Mouse (Mus musculus) bone marrow, adult 2 months (tissue): ENCODE data around the gene Tmem151b. TPM values are rescaled to one million over a fixed set of nuclear protein-coding genes. Genes with fewer than 3 reads are reported as not detected.

ENCODE experiments used
- H3K27ac ChIP-seq: fragments of 200-500 bp; 2 replicates; pipeline ENCODE4 v1.5.1; 2012; ENCODE audit warnings: low read depth, mild to moderate bottlenecking, control low read depth, inconsistent platforms, low read length; ENCODE audit not compliant: control insufficient read depth, poor library complexity, insufficient read depth
- H3K4me1 ChIP-seq: fragments of 200-500 bp; 2 replicates; pipeline ENCODE4 v1.6.1; 2011; ENCODE audit warnings: low read length; ENCODE audit not compliant: control insufficient read depth, insufficient read depth
- H3K4me3 ChIP-seq: fragments of 200-500 bp; replicated peaks from 2 replicates; pipeline ENCODE3; 2011; ENCODE audit warnings: mild to moderate bottlenecking, low read depth, low read length, control low read depth; ENCODE audit not compliant: control insufficient read depth
- CTCF ChIP-seq: fragments of 200-500 bp; IDR thresholded peaks from 2 replicates; pipeline ENCODE4 v1.5.1; 2011; ENCODE audit warnings: low read length, control low read depth; ENCODE audit not compliant: control insufficient read depth, insufficient read depth
- POLR2A ChIP-seq: fragments of 200-500 bp; IDR thresholded peaks from 2 replicates; pipeline ENCODE4 v1.6.1; 2011; ENCODE audit warnings: low read depth, mild to moderate bottlenecking, control low read depth, low read length, borderline replicate concordance; ENCODE audit not compliant: control insufficient read depth
- WGBS: fragments of 180-500 bp; shearing (Covaris S2); methylation state at CpG from one replicate; pipeline ENCODE4 v1.1.7; 2018; 5-methylcytosine and 5-hydroxymethylcytosine counted together
- polyA plus RNA-seq: library from polyadenylated mRNA; stranded (reverse); fragments of >200 nt; gene quantifications from 2 replicates; pipeline ENCODE4 v1.2.4, GENCODE M21; 2011; ENCODE audit warnings: low replicate concordance; ENCODE audit not compliant: missing spikeins, insufficient read depth, insufficient read length

Gene Tmem151b
- polyA plus RNA-seq, 1 experiment = 4.3 TPM

DNA sequence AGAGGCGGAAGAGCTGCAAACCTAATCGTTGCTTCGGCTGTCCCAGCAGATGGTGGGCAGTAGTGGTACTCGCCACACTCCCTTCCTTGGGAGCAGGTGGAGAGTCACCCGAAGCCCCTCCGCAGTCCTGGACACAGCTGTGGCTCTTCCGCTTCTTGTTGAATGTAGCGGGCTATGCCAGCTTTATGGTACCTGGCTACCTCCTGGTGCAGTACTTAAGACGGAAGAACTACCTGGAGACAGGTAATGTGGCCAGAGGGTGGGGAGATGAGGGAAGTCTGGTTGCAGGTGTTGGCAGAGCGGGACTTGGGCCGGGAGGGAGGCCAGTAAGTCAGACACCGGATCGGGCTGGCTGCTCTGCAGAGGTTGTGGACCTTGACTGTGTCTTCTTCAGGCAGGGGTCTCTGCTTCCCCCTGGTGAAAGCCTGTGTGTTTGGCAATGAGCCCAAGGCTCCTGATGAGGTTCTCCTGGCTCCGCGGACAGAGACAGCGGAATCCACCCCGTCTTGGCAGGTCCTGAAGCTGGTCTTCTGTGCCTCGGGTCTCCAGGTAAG, 15.1 kb upstream of the Tmem151b start:
- Histone ChIP-seq H3K27ac (peak overlapping the region; percentile 78), H3K4me1 (no peaks in the 10 kb centered on the region; the same call in 1 of the 2 replicates), H3K4me3 (peak overlapping the region; percentile 85)
- no peak for TF ChIP-seq CTCF
- no peak for TF ChIP-seq POLR2A
- 21% methylated on average over 18 of the region's 18 CpGs for WGBS

DNA sequence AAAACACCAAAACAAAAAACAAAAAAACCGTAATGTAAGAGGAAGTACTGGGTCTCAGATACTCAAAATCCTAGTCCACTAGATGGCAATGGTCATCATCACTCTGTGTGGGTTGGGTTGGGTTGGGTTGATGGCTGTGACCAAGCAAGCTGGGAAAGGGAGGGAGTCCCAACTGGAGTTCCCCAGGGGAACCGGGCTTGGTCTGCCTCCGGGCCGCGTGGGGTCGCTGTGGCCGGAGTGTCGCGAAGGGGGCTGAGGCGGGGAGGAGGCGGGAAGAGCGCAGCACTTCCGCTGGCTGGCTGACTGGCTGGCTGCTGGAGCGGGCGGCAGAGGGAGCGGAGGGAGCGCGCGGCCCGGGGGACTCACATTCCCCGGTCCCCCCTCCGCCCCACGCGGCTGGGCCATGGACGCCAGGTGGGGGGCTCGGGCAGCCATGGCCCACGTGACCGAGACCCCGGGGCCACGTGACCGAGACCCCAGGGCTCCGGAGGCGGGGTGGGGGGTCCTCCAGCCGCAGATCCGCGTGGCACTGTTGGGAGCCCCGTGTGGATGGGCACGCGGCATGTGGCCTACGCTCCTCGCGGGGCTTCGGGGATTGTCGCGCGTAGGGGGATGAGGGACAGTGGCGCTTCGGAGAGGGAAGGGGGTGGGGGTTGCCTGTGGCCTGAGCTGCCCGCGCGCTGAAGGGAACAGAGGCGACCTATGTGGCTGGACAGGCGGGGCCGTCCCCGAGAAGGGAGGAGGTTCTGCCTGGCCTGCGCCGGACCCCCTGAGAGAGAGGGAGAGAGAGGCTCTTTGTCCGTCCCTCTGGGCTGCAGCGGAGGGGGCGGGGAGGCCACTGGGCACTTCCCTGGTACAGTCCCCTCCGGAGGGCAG, 14.4 kb upstream of the Tmem151b start, which contains the start of gene Slc35b2:
Gene Slc35b2 (plus strand): TSS at position 220 of the 876 bp plus-strand sequence.
- Histone ChIP-seq H3K27ac (peak within 1 kb of the TSS; percentile 78), H3K4me1 (no peaks in the 10 kb centered on the region; the same call in 1 of the 2 replicates), H3K4me3 (peak within 1 kb of the TSS; percentile 85)
- WGBS = 1% methylated on average over 60 of the region's 61 CpGs
- peak; percentile 76 for TF ChIP-seq POLR2A
- TF ChIP-seq CTCF = peak; percentile 74

DNA sequence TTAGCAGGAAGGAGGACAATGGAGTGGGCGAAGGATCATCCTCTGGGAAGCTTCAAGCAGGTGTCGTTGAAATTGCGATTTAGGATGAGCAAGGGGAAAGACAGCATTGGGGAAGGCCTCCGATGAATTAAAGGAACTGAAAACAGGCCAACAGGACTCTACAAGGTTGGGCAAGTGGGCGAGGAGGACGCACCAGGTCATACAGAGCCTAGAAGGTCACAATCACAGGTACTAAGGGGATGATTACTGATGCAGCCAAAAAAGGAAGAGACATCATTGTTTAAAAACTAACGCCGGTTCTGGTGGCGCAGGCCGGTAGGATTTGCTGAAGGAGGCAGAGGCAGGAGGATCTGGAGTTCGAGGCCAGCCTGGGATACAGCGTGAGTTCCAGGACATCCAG, 13.7 kb upstream of the Tmem151b start:
- no peak overlapping the region for H3K4me3 ChIP-seq
- H3K4me1 ChIP-seq = no peaks in the 10 kb centered on the region; the same call in 1 of the 2 replicates
- WGBS = 56% methylated on average over 12 of the region's 12 CpGs
- TF ChIP-seq CTCF (no peak), POLR2A (no peak)
- H3K27ac ChIP-seq = no peak overlapping the region

- TF ChIP-seq POLR2A (no peak), CTCF (no peak)
- H3K4me3 ChIP-seq = no peak overlapping the region
- no peaks in the 10 kb centered on the region; the same call in 1 of the 2 replicates for H3K4me1 ChIP-seq
- H3K27ac ChIP-seq = no peak overlapping the region
- 86% methylated on average over 15 of the region's 15 CpGs for WGBS
Measured at GRCm38 (mm10) chr17:45559732-45560525, 10.5 kb upstream of the Tmem151b start.

GRCm38 (mm10) chr17:45557998-45558862, 8.8 kb upstream of the Tmem151b start:
- WGBS = 20% methylated on average over 16 of the region's 16 CpGs
- Histone ChIP-seq H3K27ac (peak overlapping the region; percentile 66), H3K4me3 (peak overlapping the region; percentile 75)

DNA sequence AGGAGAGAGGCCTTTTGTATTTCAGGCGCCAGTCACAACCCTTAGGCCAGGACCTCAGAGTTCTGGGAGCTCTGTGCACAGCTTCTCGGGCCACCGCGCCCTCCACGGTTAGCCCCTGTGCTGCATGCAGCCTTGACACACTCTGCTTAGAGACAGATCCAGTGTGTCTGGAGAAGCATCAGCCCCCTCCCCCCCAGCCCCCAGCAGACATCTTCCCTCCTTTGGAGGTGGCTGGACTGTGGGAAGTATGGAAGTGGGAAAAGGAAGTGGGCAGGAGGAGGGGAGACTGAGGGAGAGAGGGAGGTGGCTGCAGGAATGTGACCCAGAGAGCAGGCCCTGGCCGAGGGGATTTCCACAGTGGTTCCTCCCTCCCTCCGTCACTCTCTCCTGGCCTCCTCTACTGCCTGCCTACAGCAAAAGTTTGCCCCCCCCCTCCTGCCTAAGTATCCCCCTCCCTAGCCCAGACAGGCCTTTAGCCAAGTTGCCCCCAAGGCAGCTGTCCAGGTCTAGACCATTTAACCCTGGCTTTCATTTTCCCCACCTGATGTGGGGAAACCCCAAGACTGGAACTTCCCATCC, 7.9 kb upstream of the Tmem151b start:
- Histone ChIP-seq H3K27ac (peak overlapping the region; percentile 66), H3K4me3 (peak overlapping the region; percentile 75), H3K4me1 (no peaks in the 10 kb centered on the region; the same call in 1 of the 2 replicates)
- no peak for TF ChIP-seq POLR2A
- no peak for TF ChIP-seq CTCF
- WGBS = 5% methylated on average over 7 of the region's 7 CpGs

More at GRCm38 (mm10) chr17:45557998-45558862, 8.8 kb upstream of the Tmem151b start:
- TF ChIP-seq CTCF (no peak), POLR2A (peak; percentile 33; the same call in 1 of the 2 replicates)
- no peaks in the 10 kb centered on the region; the same call in 1 of the 2 replicates for H3K4me1 ChIP-seq
